Mouse (Mus musculus): ENCODE results near the gene Hepacam.
A peak's percentile ranks its signal among the peaks of the same experiment; 100 is the strongest.

Gene Hepacam

DNA sequence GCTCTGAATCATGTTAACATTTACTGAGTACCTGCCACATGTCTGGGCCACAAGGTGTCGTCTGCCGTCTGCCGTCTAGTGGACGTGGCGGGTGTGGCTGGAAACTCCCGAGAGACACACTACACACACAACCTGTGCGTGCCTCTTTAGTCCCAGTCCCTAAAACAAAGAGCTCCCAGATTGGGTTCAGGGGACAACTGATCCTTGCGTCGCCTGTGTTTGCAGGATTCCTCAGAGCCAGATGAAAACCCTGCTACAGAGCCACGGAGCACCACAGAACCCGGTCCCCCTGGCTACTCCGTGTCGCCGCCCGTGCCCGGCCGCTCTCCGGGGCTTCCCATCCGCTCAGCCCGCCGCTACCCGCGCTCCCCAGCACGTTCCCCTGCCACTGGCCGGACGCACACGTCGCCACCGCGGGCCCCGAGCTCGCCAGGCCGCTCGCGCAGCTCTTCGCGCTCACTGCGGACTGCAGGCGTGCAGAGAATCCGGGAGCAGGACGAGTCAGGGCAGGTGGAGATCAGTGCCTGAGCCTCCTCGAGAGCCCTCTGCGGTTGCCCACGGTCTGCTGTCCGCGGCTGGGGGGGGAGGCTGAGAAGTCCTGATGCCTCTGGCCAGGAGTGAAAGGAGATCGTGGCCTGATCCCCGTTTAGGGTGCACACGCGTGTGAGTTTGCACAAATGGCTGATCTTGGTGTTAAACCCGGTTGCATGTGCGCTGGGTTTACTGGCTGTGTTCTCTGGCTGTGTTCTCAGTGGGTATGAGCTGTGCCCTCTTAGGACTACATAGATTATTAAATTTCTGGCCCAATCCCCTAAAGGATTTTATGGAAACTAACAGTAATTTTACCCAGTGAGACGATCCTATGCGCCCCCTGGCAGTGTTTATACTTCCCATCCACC is 17.4 kb downstream of the Hepacam start:
- DNase-seq (ENCODE audit: low spot score) = no peak

DNA sequence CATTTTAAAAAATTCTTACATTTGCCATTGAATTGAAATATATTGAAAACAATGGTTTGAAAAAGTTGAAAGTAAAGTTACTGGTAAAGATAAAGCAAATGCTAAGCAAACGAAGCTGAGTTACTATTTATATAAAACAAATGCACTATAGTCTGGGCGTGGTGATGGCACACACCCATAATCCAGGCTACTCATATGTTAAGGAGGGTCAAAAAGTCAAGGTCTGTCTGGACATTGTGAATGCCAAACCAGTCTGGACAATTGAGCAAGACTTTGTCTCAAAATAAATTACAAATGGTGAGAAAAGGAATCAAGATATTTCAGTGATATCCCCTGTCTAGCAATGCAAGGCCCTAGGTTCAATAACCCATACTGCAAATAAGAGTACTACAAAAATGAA is 23.7 kb downstream of the Hepacam start:
- no peak for DNase-seq (ENCODE audit: low spot score)

DNA sequence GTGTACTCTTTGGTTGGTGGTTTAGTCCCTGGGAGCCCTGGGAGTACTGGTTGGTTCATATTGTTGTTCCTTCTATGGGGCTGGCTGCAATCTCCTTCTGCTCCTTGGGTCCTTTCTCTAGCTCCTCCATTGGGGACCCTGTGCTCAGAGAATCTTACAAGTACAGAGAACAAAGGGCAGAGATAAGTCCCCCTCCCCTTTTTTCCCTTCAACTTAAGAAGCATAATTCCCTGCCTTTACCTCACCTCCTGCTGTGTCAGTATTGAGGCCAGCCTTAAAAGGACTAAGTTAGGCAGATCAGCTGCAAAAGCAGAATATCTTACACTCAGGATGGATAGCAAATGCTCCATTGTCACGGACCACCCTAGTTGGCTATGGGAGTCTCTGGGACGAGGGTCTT is 24.9 kb downstream of the Hepacam start:
- no peak for DNase-seq (ENCODE audit: low spot score)

DNA sequence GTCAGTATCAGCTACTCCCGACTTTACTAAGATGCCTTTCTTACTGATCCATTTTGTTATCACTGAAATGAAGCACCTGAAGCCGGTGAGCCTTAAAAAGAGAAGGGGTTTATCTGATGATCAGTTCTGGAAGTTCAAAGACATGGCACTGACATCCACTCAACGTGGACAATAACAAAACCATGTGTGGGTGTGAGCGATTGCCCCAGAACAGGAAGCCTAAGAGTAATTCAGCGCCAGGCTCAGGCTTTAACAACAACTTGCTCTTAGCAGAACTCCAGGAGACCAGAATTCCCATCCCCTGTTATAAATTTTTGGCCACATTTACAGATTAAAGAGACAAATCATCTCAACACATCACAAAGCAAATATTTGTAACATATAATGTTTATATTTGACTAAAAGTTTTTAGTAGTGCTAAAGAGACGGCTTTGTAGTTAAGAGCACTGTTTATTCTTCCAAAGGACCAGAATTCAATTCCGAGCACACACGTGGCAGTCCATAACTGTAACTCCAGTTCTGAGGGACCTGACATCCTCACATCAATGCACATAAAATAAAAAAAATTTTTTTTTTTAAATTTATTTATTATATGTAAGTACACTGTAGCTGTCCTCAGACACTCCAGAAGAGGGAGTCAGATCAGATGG is 26.5 kb downstream of the Hepacam start:
- DNase-seq (ENCODE audit: low spot score) = no peak

DNA sequence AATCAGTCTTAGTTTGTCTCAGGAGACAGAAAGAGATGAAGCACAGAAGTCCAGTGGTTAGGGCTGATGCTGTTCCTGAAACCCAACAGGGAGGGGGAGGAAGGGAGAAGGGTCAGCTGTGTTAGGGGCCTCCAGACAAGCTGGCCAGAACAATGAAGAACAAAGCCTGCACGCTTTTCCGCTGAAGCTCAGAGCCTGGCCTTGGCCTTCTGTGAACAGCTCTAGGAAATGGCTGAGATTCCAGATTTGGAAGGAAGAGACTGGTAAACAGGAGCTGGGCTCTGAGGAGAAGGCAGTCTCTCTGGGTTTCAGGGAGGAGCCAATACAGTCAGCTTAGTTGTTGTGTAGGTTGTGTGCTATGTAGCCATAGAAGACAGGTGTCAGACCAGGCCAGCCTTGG is 33.4 kb downstream of the Hepacam start:
- DNase-seq (ENCODE audit: low spot score) = no peak

DNA sequence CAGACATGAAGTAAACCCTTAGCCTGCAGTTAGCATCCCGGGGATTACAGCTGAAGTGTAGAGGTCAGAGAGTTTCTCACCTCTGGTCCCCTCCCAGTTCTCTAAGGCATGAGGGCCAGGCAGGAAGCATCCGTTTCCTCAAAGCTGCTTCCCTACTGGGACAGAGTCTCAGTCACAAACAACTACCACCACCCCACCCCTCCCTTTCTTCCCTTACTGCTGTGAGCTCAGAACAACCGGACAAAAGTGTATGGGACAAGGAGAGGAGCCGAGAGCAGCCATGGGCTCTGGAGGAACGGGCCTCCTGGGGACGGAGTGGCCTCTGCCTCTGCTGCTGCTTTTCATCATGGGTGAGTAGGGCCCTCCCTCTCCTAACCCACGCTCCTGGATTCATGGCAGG is 34.7 kb downstream of the Hepacam start, which contains the start of gene Robo4:
Gene Robo4, plus strand, starts transcription at position 96 of the 400 bp plus-strand sequence.
- no peak for DNase-seq (ENCODE audit: low spot score)

DNA sequence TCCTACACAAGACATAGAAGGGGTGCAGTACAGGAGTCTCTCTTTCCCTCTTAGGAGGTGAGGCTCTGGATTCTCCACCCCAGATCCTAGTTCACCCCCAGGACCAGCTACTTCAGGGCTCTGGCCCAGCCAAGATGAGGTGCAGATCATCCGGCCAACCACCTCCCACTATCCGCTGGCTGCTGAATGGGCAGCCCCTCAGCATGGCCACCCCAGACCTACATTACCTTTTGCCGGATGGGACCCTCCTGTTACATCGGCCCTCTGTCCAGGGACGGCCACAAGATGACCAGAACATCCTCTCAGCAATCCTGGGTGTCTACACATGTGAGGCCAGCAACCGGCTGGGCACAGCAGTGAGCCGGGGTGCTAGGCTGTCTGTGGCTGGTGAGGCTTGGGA is 35.4 kb downstream of the Hepacam start:
- DNase-seq (ENCODE audit: low spot score) = no peak

DNA sequence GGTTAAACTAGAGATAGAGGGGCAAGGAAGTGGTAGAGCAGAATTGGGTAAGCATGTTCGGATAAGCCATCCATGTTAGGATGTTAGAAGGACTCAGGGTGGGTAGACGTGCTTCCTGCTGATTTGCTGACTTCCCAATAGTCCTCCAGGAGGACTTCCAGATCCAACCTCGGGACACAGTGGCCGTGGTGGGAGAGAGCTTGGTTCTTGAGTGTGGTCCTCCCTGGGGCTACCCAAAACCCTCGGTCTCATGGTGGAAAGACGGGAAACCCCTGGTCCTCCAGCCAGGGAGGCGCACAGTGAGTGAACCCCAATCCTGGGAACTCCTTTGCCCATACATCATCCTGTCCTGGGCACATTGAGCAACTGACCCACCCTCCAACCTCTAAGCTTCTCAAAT is 35.9 kb downstream of the Hepacam start:
- no peak for DNase-seq (ENCODE audit: low spot score)

DNA sequence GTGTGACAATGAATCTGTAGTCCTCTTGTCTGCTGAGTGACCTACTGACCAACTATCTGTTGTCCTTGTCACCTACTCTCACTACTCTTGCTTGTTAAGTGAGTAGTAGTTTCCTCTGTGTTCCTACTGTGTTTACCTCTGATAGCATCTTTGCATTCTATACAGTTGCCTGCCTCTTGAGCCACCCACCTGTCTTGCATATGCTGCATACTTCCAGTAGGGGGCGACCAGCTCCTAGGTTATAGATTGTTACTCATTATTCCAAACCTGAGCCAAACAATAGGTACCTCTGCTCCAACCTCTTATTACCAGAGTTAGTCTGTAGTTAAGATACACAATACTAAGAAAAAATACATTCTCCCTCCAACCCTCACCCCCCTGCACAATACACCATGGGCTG is 39.2 kb downstream of the Hepacam start:
- peak; percentile 16 for DNase-seq (ENCODE audit: low spot score)

DNA sequence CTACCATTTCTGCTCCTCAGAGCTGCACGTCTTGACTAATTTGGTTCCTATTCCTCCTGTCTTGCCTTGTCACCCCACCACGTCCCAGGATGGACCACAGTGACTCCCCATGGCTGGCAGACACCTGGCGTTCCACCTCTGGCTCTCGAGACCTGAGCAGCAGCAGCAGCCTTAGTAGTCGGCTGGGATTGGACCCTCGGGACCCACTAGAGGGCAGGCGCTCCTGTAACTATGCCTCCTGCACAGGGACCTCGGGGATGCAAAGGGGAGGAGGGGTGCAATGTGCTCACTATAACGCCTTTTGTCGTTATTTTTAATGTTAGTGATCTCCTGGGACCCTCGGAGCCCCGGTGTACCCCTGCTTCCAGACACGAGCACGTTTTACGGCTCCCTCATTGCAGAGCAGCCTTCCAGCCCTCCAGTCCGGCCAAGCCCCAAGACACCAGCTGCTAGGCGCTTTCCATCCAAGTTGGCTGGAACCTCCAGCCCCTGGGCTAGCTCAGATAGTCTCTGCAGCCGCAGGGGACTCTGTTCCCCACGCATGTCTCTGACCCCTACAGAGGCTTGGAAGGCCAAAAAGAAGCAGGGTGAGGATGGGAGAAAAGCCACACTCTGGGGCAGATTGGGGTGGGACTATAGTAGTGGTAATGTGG is 40.8 kb downstream of the Hepacam start:
- no peak for DNase-seq (ENCODE audit: low spot score)

DNA sequence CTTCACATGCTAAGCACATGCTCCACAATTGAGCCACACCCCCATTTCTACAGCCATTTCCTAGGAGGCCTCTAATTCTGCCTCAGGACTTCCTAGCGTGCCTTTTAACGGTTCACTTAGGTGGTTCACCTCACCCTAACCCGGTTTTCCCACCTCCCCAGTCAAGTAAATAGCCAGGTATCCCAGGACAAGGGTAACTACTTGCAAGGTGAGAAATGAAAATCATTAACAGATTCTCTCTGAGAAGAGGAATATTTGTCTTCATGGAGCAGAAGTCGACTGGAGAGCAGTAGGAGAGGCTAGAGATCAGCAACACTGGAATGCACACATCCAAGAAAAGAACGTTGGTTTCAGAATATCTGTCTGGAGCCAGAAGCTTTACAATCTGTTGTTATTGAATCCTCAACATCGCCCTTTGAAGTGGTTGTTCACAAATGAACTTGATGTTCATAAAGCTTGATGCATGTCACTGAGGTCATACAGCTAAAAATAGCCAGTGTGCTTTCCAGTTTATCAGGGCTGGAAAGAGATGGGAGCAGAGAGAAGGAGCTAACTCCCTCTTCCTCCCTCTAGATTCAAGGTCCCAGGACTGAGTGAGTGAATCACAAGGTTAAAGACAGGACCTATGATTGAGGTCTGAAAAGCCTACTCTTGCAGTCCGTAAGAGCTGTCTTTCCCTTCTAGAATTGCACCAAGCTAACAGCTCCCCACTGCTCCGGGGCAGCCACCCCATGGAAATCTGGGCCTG is 42.7 kb downstream of the Hepacam start:
- DNase-seq (ENCODE audit: low spot score) = no peak

DNA sequence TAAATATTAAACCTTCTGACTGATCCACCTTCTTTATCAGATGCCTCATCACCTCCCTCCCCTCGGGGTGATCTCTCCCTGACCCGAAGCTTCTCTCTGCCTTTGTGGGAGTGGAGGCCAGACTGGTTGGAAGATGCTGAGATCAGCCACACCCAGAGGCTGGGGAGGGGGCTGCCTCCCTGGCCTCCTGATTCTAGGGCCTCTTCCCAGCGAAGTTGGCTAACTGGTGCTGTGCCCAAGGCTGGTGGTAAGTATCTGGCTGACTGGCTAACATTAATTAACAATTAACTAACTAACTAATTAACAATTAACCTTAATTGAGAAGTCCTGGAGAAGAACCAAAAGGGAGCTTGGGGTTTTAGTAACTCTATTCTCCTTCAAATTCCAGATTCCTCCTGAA is 45.8 kb downstream of the Hepacam start:
- no peak for DNase-seq (ENCODE audit: low spot score)

DNA sequence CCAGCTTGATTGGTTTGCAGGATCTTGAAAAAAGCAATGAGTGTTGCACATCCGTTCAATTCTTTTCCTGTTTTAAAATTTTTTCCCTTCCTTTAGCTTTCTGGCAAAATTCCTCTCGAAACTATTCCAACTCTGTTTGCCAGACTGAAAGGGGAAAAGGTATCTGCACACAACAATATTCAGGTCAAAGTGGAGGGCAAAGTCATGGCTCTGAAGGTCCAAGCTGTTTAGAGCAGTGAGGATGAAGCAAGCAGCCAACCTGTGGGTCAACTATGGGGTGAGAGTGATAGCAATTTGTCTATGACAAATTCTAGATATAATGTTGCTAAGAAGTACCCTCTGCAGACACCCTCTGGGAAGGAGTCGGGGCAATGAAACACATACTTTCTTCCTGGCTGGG is 47.5 kb downstream of the Hepacam start:
- no peak for DNase-seq (ENCODE audit: low spot score)

DNA sequence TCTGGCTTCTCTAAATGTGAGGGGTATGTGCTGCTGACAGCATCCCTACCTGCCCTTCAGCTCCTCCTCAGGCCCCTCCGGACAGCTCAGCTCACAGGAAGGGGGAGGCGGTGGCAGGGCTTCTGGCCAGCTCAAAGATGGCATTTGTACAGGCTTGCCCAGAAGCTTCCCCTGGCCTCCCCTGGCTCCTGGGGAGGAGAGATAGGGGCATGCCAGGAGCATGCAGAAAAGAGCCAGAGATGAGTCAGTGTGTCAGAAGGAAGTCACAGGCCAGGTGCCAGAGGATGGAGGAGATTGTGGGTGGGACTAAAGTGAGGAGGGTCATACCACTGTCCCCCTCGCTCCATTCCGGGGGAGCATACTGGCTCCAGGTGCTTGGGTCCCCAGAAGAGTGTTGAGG is 51.6 kb downstream of the Hepacam start:
- no peak for DNase-seq (ENCODE audit: low spot score)

DNA sequence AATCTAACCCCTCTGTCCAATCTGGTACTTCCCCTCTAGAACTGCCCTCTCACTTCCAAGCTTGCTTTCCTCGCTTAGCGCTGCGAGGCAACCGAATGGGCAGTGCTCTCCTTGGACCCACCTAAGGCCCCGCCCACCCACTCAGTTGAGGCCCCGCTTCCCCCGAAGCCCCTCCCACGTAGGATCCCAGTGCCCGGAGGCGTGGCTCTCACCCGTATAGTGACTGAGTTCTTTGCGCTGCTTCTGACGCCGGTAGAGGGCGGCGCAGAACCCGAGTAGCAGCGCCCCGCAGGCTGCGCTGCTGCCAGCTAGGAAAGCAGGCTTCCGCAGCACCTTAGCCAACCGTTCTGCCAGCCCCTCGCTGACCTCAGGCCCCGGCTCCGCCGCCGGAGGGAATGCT is 53.5 kb downstream of the Hepacam start:
- peak; percentile 39 for DNase-seq (ENCODE audit: low spot score)

DNA sequence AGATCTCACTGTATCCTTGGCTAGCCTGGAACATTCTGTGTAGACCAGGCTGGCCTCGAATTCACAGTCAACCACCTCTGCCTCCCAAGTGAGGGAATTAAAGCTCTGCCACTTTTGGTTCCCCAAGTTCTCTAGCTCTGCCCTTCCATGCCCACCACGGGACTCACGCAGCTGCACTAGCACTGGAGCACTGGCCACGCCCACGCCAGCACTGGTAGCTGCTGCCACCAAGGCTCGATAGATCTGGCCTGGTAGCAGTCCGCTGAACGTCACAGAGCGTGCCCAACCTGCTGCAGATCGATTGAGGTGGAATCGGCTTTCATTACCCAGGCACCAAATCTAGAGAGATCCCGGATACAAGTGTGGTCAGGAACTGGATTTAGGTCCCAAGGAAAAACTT is 54.1 kb downstream of the Hepacam start:
- DNase-seq (ENCODE audit: low spot score) = no peak

DNA sequence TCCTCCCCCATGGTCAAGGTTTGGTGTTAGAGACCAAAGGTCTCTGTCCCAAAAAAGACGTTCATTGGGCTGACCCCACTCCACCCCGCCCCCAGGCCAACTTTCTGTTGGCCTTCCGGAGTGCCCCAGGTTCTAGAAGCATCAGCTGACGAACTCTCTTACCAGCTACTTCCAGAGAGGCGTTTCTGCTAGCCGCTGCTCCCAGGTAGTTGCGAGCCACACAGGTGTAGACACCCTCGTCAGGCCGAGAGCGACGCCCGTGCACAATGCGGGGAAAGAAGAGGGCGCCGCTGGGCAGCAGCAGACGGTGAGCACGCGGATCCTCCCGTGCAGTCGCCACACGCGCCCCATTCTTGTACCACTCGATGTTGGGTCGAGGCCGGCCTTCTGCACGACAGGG is 62.2 kb downstream of the Hepacam start:
- no peak for DNase-seq (ENCODE audit: low spot score)

DNA sequence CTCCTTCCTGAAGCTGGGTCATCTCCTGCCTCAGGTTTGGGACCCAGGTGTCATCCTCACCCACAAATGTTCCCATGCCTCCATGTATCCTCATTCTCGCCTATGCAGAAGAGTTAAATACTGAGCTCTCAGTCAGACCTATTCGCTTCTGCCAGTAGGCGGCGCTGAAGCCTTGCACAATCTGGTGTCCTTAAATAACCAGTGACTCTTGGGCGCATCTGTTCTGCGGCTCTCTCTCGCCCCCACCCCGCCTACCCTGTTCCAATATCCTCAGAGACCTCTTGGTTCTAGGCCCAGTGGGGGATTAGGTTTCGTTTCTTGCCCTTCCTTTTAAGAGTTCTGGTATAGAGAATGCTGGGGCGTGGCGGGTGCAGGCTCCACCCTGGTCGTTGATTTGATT is 63.4 kb downstream of the Hepacam start:
- DNase-seq (ENCODE audit: low spot score) = peak; percentile 88

DNA sequence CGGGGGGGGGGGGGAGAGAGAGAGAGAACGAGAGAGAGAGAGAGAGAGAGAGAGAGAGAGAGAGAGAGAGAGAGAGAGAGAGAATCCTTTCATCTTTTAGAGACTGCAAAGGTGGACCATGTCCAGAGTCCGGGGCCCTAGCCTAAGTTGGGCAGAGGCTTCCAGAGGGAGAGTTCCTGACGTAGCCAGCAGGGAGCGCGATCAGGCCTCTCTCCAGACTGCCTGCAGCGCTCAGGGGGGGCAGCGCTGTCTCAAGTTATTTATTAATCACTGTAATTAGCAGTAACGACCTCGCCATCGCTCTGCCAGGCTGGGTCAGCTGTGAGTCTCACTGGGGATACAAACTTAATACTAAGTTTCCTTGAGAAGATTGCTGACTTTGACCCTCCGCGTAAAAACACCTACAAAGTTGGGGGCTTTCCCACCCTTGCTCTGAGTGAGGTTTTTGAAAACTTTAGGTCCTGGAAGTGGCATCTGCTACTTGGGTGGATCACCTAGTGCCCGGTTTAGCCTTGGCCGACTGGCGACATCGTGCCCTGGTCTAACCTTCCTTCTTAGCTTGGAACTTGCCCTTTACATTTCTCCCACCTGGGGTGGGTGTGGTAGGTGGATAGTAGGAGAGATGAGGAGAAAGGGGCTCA is 65.0 kb downstream of the Hepacam start:
- DNase-seq (ENCODE audit: low spot score) = no peak

DNA sequence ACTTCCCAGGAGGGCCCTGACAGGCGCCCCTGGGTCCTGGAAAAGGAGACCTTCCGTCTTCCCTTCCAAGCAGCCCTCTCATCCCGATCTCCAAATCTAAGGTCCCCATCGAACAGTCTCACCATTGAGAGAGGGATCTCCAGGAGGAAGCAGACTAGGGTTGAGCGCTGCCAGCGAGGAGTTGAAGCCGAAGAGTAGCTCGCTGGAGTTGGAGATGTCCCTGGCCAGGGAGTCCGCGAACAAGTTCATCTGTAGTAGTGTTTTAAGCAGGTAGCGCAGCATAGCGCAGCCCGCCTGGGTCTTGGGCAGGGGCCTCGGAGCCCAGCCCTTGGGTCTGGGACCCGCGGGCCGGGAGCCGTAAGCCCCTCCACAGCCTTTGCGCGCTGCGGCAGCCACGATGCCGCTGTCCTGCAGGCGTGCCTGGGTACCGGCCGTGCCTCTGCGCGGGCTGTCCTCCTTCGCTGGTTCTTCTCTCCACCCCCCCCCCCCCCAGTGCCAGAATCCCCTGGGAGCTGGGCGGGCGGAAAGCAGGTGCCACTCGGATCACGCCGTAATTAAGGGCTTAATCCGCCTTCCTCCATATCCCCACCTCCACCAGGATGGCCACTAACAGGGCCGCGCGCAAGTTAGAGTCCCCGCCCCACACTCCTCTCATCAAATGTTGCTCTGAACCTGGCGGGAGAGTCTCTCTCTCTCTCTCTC is 65.7 kb downstream of the Hepacam start, which contains the start of gene Robo3:
Gene Robo3, minus strand, starts transcription at position 527 of the 702 bp plus-strand sequence.
- DNase-seq (ENCODE audit: low spot score) = no peak

All from adipocyte (in vitro differentiated cells).